Mouse (Mus musculus) heart, embryonic 16.5 days (tissue): ENCODE results near the gene Gm2237. TPM values are rescaled to one million over a fixed set of nuclear protein-coding genes. Genes with fewer than 3 reads are reported as not detected.
A peak's percentile ranks its signal among the peaks of the same experiment; 100 is the strongest.
"Not testable (repeated sequence)": the region's sequence is repeated elsewhere in the genome, so short reads cannot be mapped to it uniquely, and the experiment has no call there.

Experiments
- ATAC-seq: fragments of 200-750 bp; cut with Nextera tagmentation; replicated peaks from 2 replicates; pipeline ENCODE4 v1.8.0; 2017; ENCODE audit warnings: moderate number of reproducible peaks; ENCODE audit not compliant: insufficient read depth, low FRiP score; ENCODE audit errors: extremely low read depth
- H3K27ac ChIP-seq: fragments of 300-500 bp; sonication (generic); 2 replicates; pipeline ENCODE4 v1.5.1; 2014; ENCODE audit warnings: mild to moderate bottlenecking, low read length, control low read depth, moderate library complexity
- H3K27me3 ChIP-seq: fragments of 300-500 bp; sonication (generic); 2 replicates; pipeline ENCODE4 v1.6.1; 2014; ENCODE audit warnings: low read length, mixed read lengths; ENCODE audit not compliant: control insufficient read depth, insufficient read depth
- H3K36me3 ChIP-seq: fragments of 300-500 bp; sonication (generic); 2 replicates; pipeline ENCODE4 v1.6.1; 2014; ENCODE audit not compliant: control insufficient read depth, insufficient read depth
- H3K4me1 ChIP-seq: fragments of 300-500 bp; sonication (generic); 2 replicates; pipeline ENCODE4 v1.6.1; 2014; ENCODE audit warnings: low read length, mixed read lengths; ENCODE audit not compliant: control insufficient read depth, insufficient read depth
- H3K4me2 ChIP-seq: fragments of 300-500 bp; sonication (generic); 2 replicates; pipeline ENCODE4 v1.6.1; 2014; ENCODE audit warnings: low read depth, mild to moderate bottlenecking, control low read depth, low read length
- H3K4me3 ChIP-seq: fragments of 300-500 bp; sonication (generic); 2 replicates; pipeline ENCODE4 v1.5.1; 2014; ENCODE audit warnings: mild to moderate bottlenecking, control low read depth, low read length
- H3K9ac ChIP-seq: fragments of 300-500 bp; sonication (generic); 2 replicates; pipeline ENCODE4 v1.6.1; 2014; ENCODE audit warnings: low read length, control low read depth
- H3K9me3 ChIP-seq: fragments of 300-500 bp; sonication (generic); replicated peaks from 2 replicates; pipeline ENCODE4 v1.6.1; 2016; ENCODE audit warnings: low read length; ENCODE audit not compliant: control insufficient read depth
- WGBS: fragments of 180-500 bp; shearing (Covaris S2); extraction: QIAGEN DNeasy Blood & Tissue Kit; methylation state at CpG from one replicate; pipeline ENCODE4 v1.1.7; 2014; 5-methylcytosine and 5-hydroxymethylcytosine counted together
- polyA plus RNA-seq: library from polyadenylated mRNA; unstranded; fragments of >200 nt; fragmentation: Nextera tagmentation; extraction: Ambion mirVana; gene quantifications from 2 replicates; pipeline ENCODE4 v1.2.1, GENCODE M21; 2015

The Gm2237 gene
- polyA plus RNA-seq, result 2.4 and 3.0 TPM in 2 replicates

DNA sequence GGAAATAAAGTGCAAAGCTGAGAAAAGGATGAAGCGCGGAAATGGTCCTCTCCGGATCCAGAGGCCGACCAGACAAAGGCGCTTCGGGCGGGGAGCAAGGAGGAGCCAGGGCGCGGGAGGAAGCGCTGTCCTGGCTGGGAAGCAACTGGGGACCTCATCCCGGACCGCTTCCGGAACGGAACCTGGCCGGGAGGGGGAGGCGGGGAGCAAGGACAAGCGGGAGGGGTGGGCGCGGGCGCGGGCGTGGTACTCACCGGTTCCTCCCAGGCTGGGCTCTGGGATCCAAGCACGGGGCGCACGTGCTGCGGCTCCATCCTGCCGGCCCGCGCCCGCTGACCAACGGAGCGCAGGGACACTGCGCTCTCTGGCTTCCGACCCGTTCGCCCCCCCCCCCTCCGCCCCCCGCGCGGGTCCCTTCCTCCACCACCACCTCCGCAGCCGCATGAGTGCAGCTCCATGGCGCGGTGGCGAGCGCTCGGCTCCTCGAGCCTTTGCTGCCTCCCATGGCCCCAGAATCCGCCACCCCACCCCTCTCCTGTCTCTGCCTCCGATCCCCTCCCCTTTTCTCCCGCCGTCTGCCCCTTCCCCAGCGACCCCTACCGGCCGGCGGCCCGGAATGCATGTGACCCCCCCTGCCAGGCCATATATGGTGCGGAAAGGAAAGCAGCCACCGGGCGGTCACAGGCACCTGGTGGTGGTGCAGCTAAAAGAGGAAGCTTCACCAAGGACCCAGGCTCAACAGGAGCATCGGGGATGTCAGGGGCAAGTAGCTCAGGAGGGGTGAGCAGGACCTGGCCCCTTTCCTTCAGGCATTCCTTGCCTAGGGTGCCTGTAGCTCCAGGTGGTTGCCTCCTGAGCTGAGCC is at the start of gene Gm2237:
Gm2237 (minus strand) TSS at position 332 of the 864 bp plus-strand sequence.
- peak within 1 kb of the TSS; percentile 53 for H3K4me2 ChIP-seq
- peak within 1 kb of the TSS; percentile 52 for H3K4me3 ChIP-seq
- peak within 1 kb of the TSS; percentile 62 for H3K9ac ChIP-seq
- not testable (repeated sequence) for H3K9me3 ChIP-seq, H3K4me1 ChIP-seq, H3K36me3 ChIP-seq, ATAC-seq, H3K27me3 ChIP-seq
- peak within 1 kb of the TSS; percentile 68; the same call in 1 of the 2 replicates for H3K27ac ChIP-seq
- whole genome bisulfite sequencing, result 0% methylated on average over 6 of the region's 62 CpGs

DNA sequence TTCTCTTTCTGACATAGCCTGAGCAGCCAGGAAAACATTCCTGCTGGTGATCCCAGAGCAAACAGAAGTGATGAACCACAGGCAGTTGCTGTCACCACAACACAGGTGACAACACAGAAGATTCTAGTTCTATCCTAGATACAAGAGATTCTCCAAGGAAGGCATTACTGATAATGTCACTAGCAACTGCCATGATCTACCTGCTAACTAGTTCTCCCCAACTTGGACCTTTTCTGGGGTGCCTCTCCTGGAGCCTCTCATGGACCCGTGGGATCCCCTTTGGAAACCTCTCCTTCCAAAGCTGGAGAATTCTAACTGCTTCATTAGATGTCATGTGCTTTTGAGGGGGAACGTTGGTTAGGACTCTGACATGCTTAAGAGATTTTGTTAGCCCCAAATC is 17.5 kb upstream of the Gm2237 start, which contains the start of gene Gm5458:
Gm5458 (minus strand) TSS at position 101 of the 400 bp plus-strand sequence.
- not testable (repeated sequence) for H3K4me3 ChIP-seq, ATAC-seq, H3K27ac ChIP-seq, H3K9ac ChIP-seq, H3K27me3 ChIP-seq, H3K4me1 ChIP-seq, H3K9me3 ChIP-seq, H3K36me3 ChIP-seq, H3K4me2 ChIP-seq
- 76% methylated on average over 1 of the region's 2 CpGs for WGBS

DNA sequence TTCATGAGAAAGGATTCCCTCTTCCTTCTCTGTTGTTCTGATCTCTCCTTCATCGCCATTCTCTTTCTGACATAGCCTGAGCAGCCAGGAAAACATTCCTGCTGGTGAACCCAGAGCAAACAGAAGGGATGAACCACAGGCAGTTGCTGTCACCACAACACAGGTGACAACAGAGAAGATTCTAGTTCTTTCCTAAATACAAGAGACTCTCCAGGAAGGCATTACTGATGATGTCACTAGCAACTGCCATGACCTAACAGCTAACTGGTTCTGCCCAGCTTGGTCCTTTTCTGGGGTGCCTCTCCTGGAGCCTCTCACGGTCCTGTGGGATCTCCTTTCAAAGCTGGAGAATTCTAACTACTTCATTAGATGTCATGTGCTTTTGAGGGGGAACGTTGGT is 35.1 kb downstream of the Gm2237 start, which contains the start of gene Gm2244:
Gm2244 (minus strand) TSS at position 101 of the 400 bp plus-strand sequence.
- not testable (repeated sequence) for H3K9ac ChIP-seq, H3K27ac ChIP-seq, H3K9me3 ChIP-seq, H3K4me3 ChIP-seq, H3K4me1 ChIP-seq, H3K27me3 ChIP-seq, H3K36me3 ChIP-seq, ATAC-seq, H3K4me2 ChIP-seq
- WGBS, result 50% methylated on average over 1 of the region's 3 CpGs

Other genes starting within 250 kb of the Gm2237 start
- 0.34 and 3.9 TPM in 2 replicates for gene Gm21738, start 166.2 kb downstream of the Gm2237 start, polyA plus RNA-seq
- 0.21 and 0.47 TPM in 2 replicates for gene Gm2244, start 35.2 kb downstream of the Gm2237 start, polyA plus RNA-seq
- gene Gm5458, start 17.4 kb upstream of the Gm2237 start, polyA plus RNA-seq, result not detected in 2 replicates
- gene Nid2, start 166.1 kb upstream of the Gm2237 start, polyA plus RNA-seq, result 89.5 and 108 TPM in 2 replicates
- gene Rtraf, start 238.7 kb upstream of the Gm2237 start, polyA plus RNA-seq, result 149 and 156 TPM in 2 replicates